Mouse (Mus musculus): ENCODE measurements at regions not wholly inside any gene's neighbourhood (a gene's known extent, or its start where the extent isn't known, plus 50 kb on each side); places are given as distances from the start of the nearest gene placed in this dataset.
"Not testable (repeated sequence)": the region's sequence is repeated elsewhere in the genome, so short reads cannot be mapped to it uniquely, and the experiment has no call there.

- DNase-seq = no peak
Observed at GRCm38 (mm10) chr4:10670846-10671428, 203.4 kb upstream of the 2610301B20Rik start.

GRCm38 (mm10) chr4:10691086-10691485, 183.2 kb upstream of the 2610301B20Rik start:
- no peak for DNase-seq

- DNase-seq = no peak
Observed at GRCm38 (mm10) chr4:10692860-10693259, 181.4 kb upstream of the 2610301B20Rik start.

DNA sequence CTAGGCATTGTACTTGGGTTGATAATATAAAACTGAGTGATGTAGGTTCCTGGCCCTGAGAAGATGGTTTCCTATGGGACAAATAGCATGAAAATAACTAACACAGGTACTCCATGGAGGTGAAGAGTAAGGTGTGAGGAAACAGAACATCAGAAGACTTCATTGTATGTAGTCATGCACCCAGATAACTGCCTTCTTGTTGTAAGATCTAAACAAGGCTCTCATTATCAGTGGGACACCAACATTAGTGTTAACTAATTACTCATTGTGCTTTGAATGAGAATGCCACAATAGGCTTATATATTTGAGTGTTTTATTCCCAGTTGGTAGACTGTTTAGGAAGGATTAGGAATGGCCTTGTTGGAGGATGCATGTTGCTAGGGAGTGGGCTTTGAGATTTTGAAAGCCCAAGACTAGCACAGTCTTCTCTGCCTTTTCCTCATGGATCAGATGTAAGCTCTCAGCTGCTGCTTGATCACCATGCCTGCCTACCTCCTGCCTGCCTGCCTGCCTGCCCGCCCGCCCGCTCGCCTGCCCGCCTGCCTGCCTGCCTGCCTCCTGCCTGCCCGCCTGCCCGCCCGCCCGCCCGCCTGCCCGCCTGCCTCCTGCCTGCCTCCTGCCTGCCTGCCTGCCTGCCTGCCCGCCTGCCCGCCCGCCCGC, 180.7 kb upstream of the 2610301B20Rik start:
- no peak for DNase-seq

- not testable (repeated sequence) for DNase-seq
Observed at GRCm38 (mm10) chr4:10694106-10694748, 180.1 kb upstream of the 2610301B20Rik start.

- no peak for DNase-seq
Observed at GRCm38 (mm10) chr4:10697225-10697836, 177.0 kb upstream of the 2610301B20Rik start.

DNA sequence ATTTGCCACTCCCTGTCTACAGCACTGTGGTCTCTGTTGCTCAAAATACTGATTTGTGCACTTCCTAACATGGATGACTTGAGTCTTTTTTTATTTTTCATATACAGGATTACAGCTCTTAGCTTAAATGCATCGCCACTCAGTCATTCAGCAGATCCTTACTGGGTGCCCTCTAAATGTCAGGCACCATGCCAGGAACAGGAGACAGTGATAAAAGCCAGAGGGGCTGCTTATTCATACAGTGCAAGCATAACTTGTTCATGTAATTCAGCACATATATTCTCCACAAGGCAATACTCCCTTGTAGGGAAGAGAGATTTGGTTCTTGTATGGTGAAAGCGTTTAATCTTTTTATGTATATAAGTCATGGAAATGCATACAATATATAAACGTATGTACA, 175.7 kb upstream of the 2610301B20Rik start:
- DNase-seq = peak; percentile 23 to 28

DNA sequence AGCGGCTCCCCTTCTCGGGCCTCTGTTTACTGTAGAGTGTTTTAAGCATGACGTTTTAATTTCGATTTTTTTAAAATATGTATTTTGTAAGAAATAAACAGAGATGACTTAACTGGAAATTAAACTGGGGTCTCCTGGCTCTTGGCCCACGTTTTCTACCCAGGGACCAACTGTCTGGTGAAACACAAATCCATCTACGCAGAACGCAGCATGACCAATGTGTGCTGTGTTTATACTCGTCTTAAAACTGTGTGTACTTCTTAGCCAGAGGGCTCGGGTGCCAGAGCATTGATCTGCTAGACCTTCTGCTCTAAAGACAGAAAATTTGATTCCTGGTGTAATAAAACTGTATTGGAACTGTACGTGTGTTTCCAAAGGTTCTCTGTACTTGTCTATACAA, 172.8 kb upstream of the 2610301B20Rik start:
- DNase-seq = no peak

GRCm38 (mm10) chr4:10703212-10703611, 171.1 kb upstream of the 2610301B20Rik start:
- no peak for DNase-seq

- DNase-seq = peak; percentile 54 to 56
Observed at GRCm38 (mm10) chr4:10707016-10707657, 167.2 kb upstream of the 2610301B20Rik start.

- DNase-seq = peak; percentile 87 to 88
Observed at GRCm38 (mm10) chr4:10707658-10708056, 166.6 kb upstream of the 2610301B20Rik start.

DNA sequence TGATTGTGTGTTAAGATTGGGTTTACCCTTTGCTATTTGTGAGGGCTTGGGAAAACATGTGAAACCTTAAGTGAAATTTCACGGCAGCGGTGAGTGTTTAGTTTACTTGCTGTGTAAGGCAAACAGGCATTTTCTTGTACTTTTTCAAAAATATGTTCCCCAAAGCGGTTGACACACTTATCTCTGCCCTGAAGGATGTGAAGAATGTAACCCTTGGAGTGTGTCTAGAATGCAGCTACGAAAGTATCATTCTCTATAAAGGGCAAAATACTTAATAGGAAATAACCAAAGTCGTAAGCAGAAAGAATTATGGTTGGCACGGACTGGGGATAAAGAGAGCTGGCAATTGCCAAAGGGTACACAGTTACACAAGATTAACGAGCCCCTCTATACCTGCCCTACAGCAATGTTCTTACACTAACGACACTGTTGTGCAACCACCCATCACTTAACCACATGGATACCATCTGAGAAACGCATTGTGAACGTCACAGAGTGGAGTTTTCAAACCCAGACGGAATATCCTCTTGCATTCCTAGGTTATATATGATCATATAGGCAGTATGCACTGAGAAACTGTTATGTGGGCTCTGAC, 162.3 kb upstream of the 2610301B20Rik start:
- DNase-seq = no peak

GRCm38 (mm10) chr4:10723341-10723740, 151.0 kb upstream of the 2610301B20Rik start:
- DNase-seq = no peak

GRCm38 (mm10) chr4:10727894-10728293, 146.4 kb upstream of the 2610301B20Rik start:
- DNase-seq = no peak

DNA sequence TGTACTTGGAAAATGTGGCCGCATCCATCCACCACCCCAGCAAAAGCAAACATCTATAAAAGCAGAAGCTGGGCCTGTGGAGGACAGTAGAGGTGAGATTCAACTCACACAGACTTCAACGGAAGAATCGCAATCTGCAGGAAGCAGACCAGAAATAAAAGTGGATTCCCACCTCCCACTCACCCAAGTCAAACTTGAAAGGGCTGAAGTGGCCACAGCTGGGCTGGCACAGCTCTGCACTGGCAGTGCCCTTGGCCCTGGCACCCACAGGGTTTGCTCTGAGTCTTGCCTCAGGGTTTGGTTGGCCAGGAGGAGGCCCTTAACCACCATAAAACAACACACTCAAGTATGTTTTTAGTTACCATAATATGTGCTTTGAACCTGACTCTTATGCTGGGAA, 129.1 kb upstream of the 2610301B20Rik start:
- no peak for DNase-seq

- no peak for DNase-seq
Observed at GRCm38 (mm10) chr4:10748816-10749215, 125.5 kb upstream of the 2610301B20Rik start.

DNA sequence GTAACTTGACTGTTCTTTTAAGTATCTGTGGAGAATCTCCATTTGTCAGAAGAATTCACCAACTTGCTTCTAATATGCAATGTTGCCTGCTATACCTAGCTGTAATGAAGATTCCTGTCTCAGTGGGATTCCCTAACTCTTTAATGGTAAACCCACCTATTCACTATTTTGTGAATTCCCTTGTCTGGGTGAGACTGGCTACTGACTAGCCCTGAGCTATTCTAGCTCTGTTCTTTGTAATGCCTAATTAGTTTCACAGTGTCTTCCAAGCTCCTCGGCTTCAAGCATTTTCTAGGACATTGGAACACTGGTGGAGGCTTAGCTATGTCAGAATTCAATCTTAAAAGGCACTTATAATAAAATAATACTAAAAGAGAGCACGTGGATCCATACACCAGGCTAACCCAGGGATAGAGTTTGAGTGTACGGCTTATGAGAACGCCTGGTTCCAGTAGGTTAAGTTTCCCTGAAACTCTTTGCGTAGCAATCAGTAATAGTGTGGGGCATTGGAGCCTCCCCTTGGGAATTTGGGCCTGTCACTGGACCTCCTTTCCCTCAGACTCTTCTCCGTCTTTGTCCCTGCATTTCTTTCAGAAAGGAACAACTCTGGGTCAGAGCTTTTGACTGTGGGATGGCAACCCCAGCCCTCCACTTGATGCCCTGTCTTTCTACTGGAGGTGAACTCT, 123.8 kb upstream of the 2610301B20Rik start:
- not testable (repeated sequence) for DNase-seq

DNA sequence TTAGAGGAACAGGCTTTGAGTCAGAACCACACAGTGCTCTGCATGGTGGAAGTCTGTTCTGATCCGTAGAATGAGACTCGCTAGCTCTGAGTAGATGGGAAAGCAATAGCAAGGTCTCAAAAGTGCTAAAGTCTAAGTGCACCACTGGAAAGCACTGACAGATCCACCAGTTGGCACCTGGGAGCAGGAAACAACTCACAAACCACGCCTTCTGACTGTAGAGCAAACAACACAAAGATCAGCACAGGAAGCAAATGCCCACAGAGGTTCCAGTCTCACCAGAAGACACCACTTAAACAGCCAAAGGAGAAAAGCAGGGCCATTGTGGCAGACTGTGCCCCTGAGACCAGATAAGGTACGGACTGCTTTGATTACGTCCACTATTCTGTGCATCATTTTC, 121.1 kb upstream of the 2610301B20Rik start:
- DNase-seq = no peak

DNA sequence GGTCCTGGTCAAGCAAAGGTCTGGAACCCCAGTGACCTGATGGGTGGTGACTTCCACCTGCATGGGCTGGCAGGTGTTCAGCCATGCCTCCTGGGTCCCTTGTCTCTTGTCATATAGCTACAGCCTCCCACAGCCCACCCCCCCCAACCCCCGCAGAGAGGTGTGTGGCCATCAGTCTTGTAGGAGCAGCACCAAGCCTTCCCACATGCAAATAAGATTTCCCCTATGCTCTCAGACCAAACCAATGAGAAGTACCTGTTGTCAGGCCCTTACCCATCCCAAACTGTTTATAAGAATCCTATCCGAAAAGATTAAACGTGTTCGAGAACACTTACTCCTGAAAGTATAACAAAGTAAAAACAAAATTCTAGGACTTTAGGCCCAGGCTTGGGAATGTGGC, 114.8 kb upstream of the 2610301B20Rik start:
- no peak for DNase-seq

- peak in 1 of 2 experiments; percentile 28 for DNase-seq
Observed at GRCm38 (mm10) chr4:10767676-10768075, 106.6 kb upstream of the 2610301B20Rik start.

- DNase-seq = no peak
Observed at GRCm38 (mm10) chr4:10770026-10770643, 104.2 kb upstream of the 2610301B20Rik start.

Data from adrenal gland, postnatal 36 days (tissue).